Mouse (Mus musculus) embryonic facial prominence, embryonic 14.5 days (tissue): ENCODE measurements around the gene Tube1. TPM values are rescaled to one million over a fixed set of nuclear protein-coding genes. Genes with fewer than 3 reads are reported as not detected.

Source experiments
- ATAC-seq: fragments of 200-750 bp; cut with Nextera tagmentation; 2 replicates; pipeline ENCODE4 v1.8.0; 2017; ENCODE audit warnings: low read depth, moderate number of reproducible peaks, moderate TSS enrichment
- DNase-seq: peaks from one replicate; pipeline ENCODE4 v3.0.0-alpha.2; 2015; ENCODE audit warnings: low spot score
- H3K27ac ChIP-seq: fragments of 300-500 bp; sonication (generic); replicated peaks from 2 replicates; pipeline ENCODE4 v1.5.1; 2014; ENCODE audit warnings: low read depth, mild to moderate bottlenecking, low read length, moderate library complexity
- H3K27me3 ChIP-seq: fragments of 300-500 bp; sonication (generic); replicated peaks from 2 replicates; pipeline ENCODE4 v1.6.1; 2014; ENCODE audit warnings: low read length; ENCODE audit not compliant: control insufficient read depth, insufficient read depth
- H3K36me3 ChIP-seq: fragments of 300-500 bp; sonication (generic); 2 replicates; pipeline ENCODE4 v1.6.1; 2014; ENCODE audit warnings: low read length, mixed read lengths; ENCODE audit not compliant: control insufficient read depth, insufficient read depth
- H3K4me1 ChIP-seq: fragments of 300-500 bp; sonication (generic); 2 replicates; pipeline ENCODE4 v1.6.1; 2014; ENCODE audit warnings: antibody characterized with exemption, low read length; ENCODE audit not compliant: control insufficient read depth, insufficient read depth
- H3K4me2 ChIP-seq: fragments of 300-500 bp; sonication (generic); 2 replicates; pipeline ENCODE4 v1.6.1; 2014; ENCODE audit warnings: low read depth, mild to moderate bottlenecking, low read length, moderate library complexity, mixed read lengths
- H3K4me3 ChIP-seq: fragments of 300-500 bp; sonication (generic); 2 replicates; pipeline ENCODE4 v1.5.1; 2014; ENCODE audit warnings: low read depth, mild to moderate bottlenecking, low read length
- H3K9ac ChIP-seq: fragments of 300-500 bp; sonication (generic); 2 replicates; pipeline ENCODE4 v1.6.1; 2014; ENCODE audit warnings: low read depth, mild to moderate bottlenecking, low read length, moderate library complexity, mixed read lengths
- H3K9me3 ChIP-seq: fragments of 300-500 bp; sonication (generic); 2 replicates; pipeline ENCODE4 v1.6.1; 2016; ENCODE audit warnings: low read length; ENCODE audit not compliant: control insufficient read depth
- WGBS: fragments of 180-500 bp; shearing (Covaris S2); extraction: QIAGEN DNeasy Blood & Tissue Kit; methylation state at CpG from one replicate; pipeline ENCODE4 v1.1.7; 2014; 5-methylcytosine and 5-hydroxymethylcytosine counted together
- polyA plus RNA-seq: library from polyadenylated mRNA; unstranded; fragments of >200 nt; fragmentation: Nextera tagmentation; extraction: Ambion mirVana; gene quantifications from 2 replicates; pipeline ENCODE4 v1.2.1, GENCODE M21; 2014

Gene Tube1
- polyA plus RNA-seq, 1 experiment from 2014 or later = 12.5 TPM

GRCm38 (mm10) chr10:39121412-39121811, 12.4 kb upstream of the Tube1 start:
- no peaks in the 10 kb centered on the region for H3K27me3 ChIP-seq

DNA sequence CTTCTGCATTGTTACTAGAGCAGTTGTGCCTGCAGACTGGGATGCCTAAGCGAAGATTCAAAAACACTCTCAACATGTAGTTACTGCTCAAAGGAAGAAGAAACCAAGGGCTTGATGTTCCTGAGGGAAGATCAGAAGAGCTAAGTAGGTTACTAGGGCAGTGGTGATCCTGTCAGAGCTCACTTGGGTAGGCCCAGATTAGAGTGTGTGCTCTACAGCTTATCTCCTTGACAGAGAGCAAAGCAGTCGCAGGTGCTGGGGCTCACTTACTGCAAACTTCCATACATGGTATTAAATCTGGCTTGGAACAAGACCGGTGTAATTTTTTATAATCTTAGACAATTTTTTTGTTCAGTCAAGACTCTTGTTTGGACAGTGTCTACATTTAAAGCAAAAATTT, 4.0 kb downstream of the Tube1 start:
- ATAC-seq (no peak), DNase-seq (no peak)
- Histone ChIP-seq H3K4me3 (no peak overlapping the region), H3K9me3 (no peaks in the 10 kb centered on the region), H3K9ac (no peak overlapping the region), H3K27me3 (no peaks in the 10 kb centered on the region), H3K36me3 (peaks cover 43% of the 10 kb centered on the region), H3K4me2 (no peak overlapping the region), H3K27ac (no peak overlapping the region), H3K4me1 (peaks cover 12% of the 10 kb centered on the region)
- WGBS = 92% methylated on average over 3 of the region's 3 CpGs

More at GRCm38 (mm10) chr10:39121412-39121811, 12.4 kb upstream of the Tube1 start:
- Histone ChIP-seq H3K9ac (no peak overlapping the region), H3K4me2 (no peak overlapping the region), H3K4me1 (no peaks in the 10 kb centered on the region), H3K36me3 (no peaks in the 10 kb centered on the region), H3K9me3 (no peaks in the 10 kb centered on the region), H3K27ac (no peak overlapping the region), H3K4me3 (no peak overlapping the region)
- peak; percentile 39 for DNase-seq
- 29% methylated on average over 4 of the region's 4 CpGs for WGBS
- no peak for ATAC-seq

DNA sequence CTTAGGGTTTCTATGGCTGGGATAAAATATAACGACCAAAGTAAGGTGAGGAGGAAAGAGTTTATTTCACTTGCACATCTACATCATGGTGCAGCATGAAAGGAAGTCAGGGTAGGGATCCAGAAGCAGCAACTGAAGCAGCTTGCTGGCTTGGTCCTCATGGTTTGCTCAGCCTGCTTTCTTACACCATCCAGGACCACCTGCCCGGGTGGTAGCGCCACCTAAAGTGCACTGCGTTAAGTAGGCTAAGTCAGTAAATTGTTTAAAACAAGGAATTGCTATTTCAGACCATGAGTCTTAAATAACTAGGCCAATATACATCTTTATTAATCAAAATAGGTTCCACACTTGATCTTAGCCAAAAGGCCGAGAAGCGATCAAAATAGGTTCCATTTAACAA, 5.0 kb downstream of the Tube1 start:
- Histone ChIP-seq H3K36me3 (peaks cover 53% of the 10 kb centered on the region), H3K27ac (no peak overlapping the region), H3K9me3 (no peaks in the 10 kb centered on the region), H3K4me3 (no peak overlapping the region), H3K4me1 (peaks cover 12% of the 10 kb centered on the region), H3K9ac (no peak overlapping the region), H3K27me3 (no peaks in the 10 kb centered on the region), H3K4me2 (no peak overlapping the region)
- DNase-seq (no peak), ATAC-seq (no peak)
- 89% methylated on average over 6 of the region's 6 CpGs for WGBS

GRCm38 (mm10) chr10:39140843-39141242, 7.1 kb downstream of the Tube1 start:
- H3K4me1 ChIP-seq = peaks cover 5% of the 10 kb centered on the region; the same call in 1 of the 2 replicates
- DNase-seq (no peak), ATAC-seq (no peak)
- WGBS = 79% methylated on average over 14 of the region's 14 CpGs
- H3K9me3 ChIP-seq = no peaks in the 10 kb centered on the region
- H3K27me3 ChIP-seq = no peaks in the 10 kb centered on the region
- no peak overlapping the region for H3K9ac ChIP-seq
- H3K36me3 ChIP-seq = peaks cover 72% of the 10 kb centered on the region
- no peak overlapping the region for H3K4me2 ChIP-seq
- no peak overlapping the region for H3K27ac ChIP-seq
- no peak overlapping the region for H3K4me3 ChIP-seq

DNA sequence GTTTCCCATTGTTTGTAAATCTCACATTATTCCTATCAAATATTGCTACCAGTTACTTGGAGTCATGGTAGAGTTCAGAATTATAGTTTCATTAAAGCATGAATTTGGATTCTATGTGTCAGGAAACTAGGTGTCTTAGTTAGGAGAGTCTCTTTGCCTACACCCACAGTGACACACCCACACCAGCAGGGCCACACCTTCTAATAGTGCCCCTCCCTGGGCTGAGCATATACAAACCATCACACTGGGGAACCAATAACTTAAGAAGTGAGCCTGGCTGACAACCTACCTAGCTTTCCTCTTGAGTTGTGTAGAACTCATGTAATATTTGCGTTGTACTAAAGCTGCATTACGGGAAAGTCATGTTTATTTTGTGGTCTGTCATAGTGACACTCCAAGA, 7.6 kb downstream of the Tube1 start:
- no peak for ATAC-seq
- H3K4me1 ChIP-seq = no peaks in the 10 kb centered on the region
- H3K36me3 ChIP-seq = peaks cover 77% of the 10 kb centered on the region
- no peak overlapping the region for H3K27ac ChIP-seq
- H3K9me3 ChIP-seq = no peaks in the 10 kb centered on the region
- no peak for DNase-seq
- no peak overlapping the region for H3K4me2 ChIP-seq
- no peaks in the 10 kb centered on the region for H3K27me3 ChIP-seq
- 97% methylated on average over 2 of the region's 2 CpGs for WGBS
- H3K4me3 ChIP-seq = no peak overlapping the region
- H3K9ac ChIP-seq = no peak overlapping the region

DNA sequence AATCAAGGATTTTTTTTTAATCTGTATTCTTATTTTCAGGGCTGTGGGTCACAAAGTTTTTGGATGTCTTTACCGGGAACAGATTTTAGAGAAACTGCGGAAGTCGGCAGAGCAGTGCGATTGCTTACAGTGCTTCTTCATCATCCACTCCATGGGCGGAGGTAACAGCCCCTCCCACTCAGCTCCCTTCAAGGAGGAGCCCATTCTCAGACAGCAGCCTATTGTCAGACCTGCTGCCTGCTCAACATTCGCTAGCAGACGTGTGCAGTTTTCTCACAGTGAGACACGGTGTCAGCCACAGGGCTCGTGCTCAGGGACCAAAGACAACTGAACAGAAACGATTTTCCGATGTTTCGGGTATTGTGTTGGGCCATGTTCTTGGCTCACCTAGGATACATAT, 8.4 kb downstream of the Tube1 start:
- Histone ChIP-seq H3K4me2 (no peak overlapping the region), H3K27me3 (no peaks in the 10 kb centered on the region), H3K4me3 (no peak overlapping the region), H3K27ac (no peak overlapping the region), H3K36me3 (peaks cover 83% of the 10 kb centered on the region), H3K9me3 (no peaks in the 10 kb centered on the region), H3K9ac (no peak overlapping the region), H3K4me1 (no peaks in the 10 kb centered on the region)
- no peak for ATAC-seq
- DNase-seq = no peak
- 88% methylated on average over 12 of the region's 12 CpGs for WGBS

GRCm38 (mm10) chr10:39156719-39157118, 22.9 kb downstream of the Tube1 start:
- Histone ChIP-seq H3K27ac (no peak overlapping the region), H3K36me3 (no peaks in the 10 kb centered on the region)
- WGBS = 69% methylated on average over 5 of the region's 5 CpGs

DNA sequence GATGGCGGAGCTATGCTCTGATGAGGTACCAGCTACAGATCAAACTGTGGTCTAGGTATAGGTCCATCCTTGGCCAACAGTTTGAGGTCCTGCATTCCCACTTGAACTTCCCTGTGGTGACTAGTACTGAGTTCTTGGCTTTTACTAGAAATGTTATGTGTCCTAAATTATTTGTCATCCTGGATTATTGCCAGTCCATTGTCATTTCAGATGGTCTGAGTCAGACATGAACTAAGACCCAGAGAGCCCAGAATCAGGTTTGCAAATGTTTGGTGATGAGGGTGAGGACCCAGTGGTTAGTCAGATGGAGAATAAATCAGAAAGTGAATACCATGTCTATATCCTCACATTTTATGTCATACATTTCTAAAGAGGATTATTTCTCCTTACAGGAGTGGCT, 23.5 kb downstream of the Tube1 start:
- Histone ChIP-seq H3K4me2 (no peak overlapping the region), H3K4me1 (no peaks in the 10 kb centered on the region), H3K9ac (no peak overlapping the region), H3K27me3 (no peaks in the 10 kb centered on the region), H3K27ac (no peak overlapping the region), H3K36me3 (no peaks in the 10 kb centered on the region), H3K9me3 (no peaks in the 10 kb centered on the region), H3K4me3 (no peak overlapping the region)
- WGBS = 91% methylated on average over 1 of the region's 1 CpGs
- DNase-seq = no peak
- no peak for ATAC-seq

More at GRCm38 (mm10) chr10:39156719-39157118, 22.9 kb downstream of the Tube1 start:
- DNase-seq (no peak), ATAC-seq (peak; percentile 20; the same call in 1 of the 2 replicates)
- H3K9me3 ChIP-seq = no peaks in the 10 kb centered on the region
- H3K27me3 ChIP-seq = no peaks in the 10 kb centered on the region
- no peak overlapping the region for H3K4me2 ChIP-seq
- no peak overlapping the region for H3K9ac ChIP-seq
- H3K4me1 ChIP-seq = no peaks in the 10 kb centered on the region
- no peak overlapping the region for H3K4me3 ChIP-seq

GRCm38 (mm10) chr10:39158306-39158705, 24.5 kb downstream of the Tube1 start:
- no peaks in the 10 kb centered on the region for H3K9me3 ChIP-seq
- ATAC-seq (no peak), DNase-seq (no peak)
- H3K9ac ChIP-seq = no peak overlapping the region
- H3K4me2 ChIP-seq = no peak overlapping the region
- no peaks in the 10 kb centered on the region for H3K36me3 ChIP-seq
- H3K4me3 ChIP-seq = no peak overlapping the region
- no peak overlapping the region for H3K27ac ChIP-seq
- H3K4me1 ChIP-seq = peaks cover 2% of the 10 kb centered on the region; the same call in 1 of the 2 replicates
- WGBS = 55% methylated on average over 12 of the region's 12 CpGs
- H3K27me3 ChIP-seq = no peaks in the 10 kb centered on the region
